Mouse (Mus musculus): ENCODE measurements at regions not wholly inside any gene's neighbourhood (a gene's known extent, or its start where the extent isn't known, plus 50 kb on each side); places are given as distances from the start of the nearest gene placed in this dataset.

GRCm38 (mm10) chr7:136796415-136796814 is 98.0 kb upstream of the Mgmt start:
- Histone ChIP-seq H3K4me1 (ENCODE audit: control insufficient read depth in 2 of 2, insufficient read depth in 2 of 2, low read length in 2 of 2) (peaks cover 0 to 3% of the 10 kb centered on the region in 2 experiments; a peak in 1 of 4 replicates), H3K4me2 (ENCODE audit: low read length) (no peak overlapping the region), H3K36me3 (ENCODE audit: control insufficient read depth, insufficient read depth, low read length) (no peaks in the 10 kb centered on the region), H3K4me3 (ENCODE audit: control insufficient read depth in 1 of 2, insufficient read depth in 1 of 2, low read depth in 1 of 2, low read length in 2 of 2) (no peak overlapping the region), H3K9me3 (ENCODE audit: control insufficient read depth, low read length) (no peaks in the 10 kb centered on the region), H3K9ac (ENCODE audit: low read length) (no peak overlapping the region), H3K27ac (replicated peaks in 1 of 2; ENCODE audit: control insufficient read depth in 1 of 2, insufficient read depth in 1 of 2, low read depth in 2 of 2, low read length in 2 of 2) (no peak overlapping the region), H3K27me3 (ENCODE audit: control insufficient read depth, insufficient read depth, low read length) (no peaks in the 10 kb centered on the region)
- ATAC-seq (ENCODE audit: insufficient number of reproducible peaks, insufficient read depth, low FRiP score, low read depth) = no peak

GRCm38 (mm10) chr7:136797780-136798435 is 96.5 kb upstream of the Mgmt start:
- H3K36me3 ChIP-seq (ENCODE audit: control insufficient read depth, insufficient read depth, low read length) = no peaks in the 10 kb centered on the region
- no peak overlapping the region for H3K4me3 ChIP-seq (ENCODE audit: control insufficient read depth in 1 of 2, insufficient read depth in 1 of 2, low read depth in 1 of 2, low read length in 2 of 2)
- 59% methylated on average over 11 of the region's 11 CpGs for WGBS
- no peak overlapping the region for H3K4me2 ChIP-seq (ENCODE audit: low read length)
- H3K27ac ChIP-seq (replicated peaks in 1 of 2; ENCODE audit: control insufficient read depth in 1 of 2, insufficient read depth in 1 of 2, low read depth in 2 of 2, low read length in 2 of 2) = no peak overlapping the region
- H3K9me3 ChIP-seq (ENCODE audit: control insufficient read depth, low read length) = no peaks in the 10 kb centered on the region
- no peaks in the 10 kb centered on the region for H3K27me3 ChIP-seq (ENCODE audit: control insufficient read depth, insufficient read depth, low read length)
- no peak overlapping the region for H3K9ac ChIP-seq (ENCODE audit: low read length)
- peaks cover 0 to 3% of the 10 kb centered on the region in 2 experiments; a peak in 1 of 4 replicates for H3K4me1 ChIP-seq (ENCODE audit: control insufficient read depth in 2 of 2, insufficient read depth in 2 of 2, low read length in 2 of 2)
- no peak for ATAC-seq (ENCODE audit: insufficient number of reproducible peaks, insufficient read depth, low FRiP score, low read depth)

GRCm38 (mm10) chr7:136798605-136799004 is 95.8 kb upstream of the Mgmt start:
- ATAC-seq (ENCODE audit: insufficient number of reproducible peaks, insufficient read depth, low FRiP score, low read depth) = no peak

GRCm38 (mm10) chr7:136807101-136807500 is 87.3 kb upstream of the Mgmt start:
- H3K36me3 ChIP-seq (ENCODE audit: control insufficient read depth, insufficient read depth, low read length) = no peaks in the 10 kb centered on the region
- no peak overlapping the region for H3K4me2 ChIP-seq (ENCODE audit: low read length)
- H3K4me1 ChIP-seq (ENCODE audit: control insufficient read depth in 2 of 2, insufficient read depth in 2 of 2, low read length in 2 of 2) = no peaks in the 10 kb centered on the region
- no peak overlapping the region for H3K4me3 ChIP-seq (ENCODE audit: control insufficient read depth in 1 of 2, insufficient read depth in 1 of 2, low read depth in 1 of 2, low read length in 2 of 2)
- no peak overlapping the region for H3K9ac ChIP-seq (ENCODE audit: low read length)
- H3K9me3 ChIP-seq (ENCODE audit: control insufficient read depth, low read length) = 0 out of 2 replicates have a peak, but pooled peaks cover 3% of the 10 kb centered on the region
- WGBS = 79% methylated on average over 6 of the region's 6 CpGs
- H3K27ac ChIP-seq (replicated peaks in 1 of 2; ENCODE audit: control insufficient read depth in 1 of 2, insufficient read depth in 1 of 2, low read depth in 2 of 2, low read length in 2 of 2) = no peak overlapping the region
- no peaks in the 10 kb centered on the region for H3K27me3 ChIP-seq (ENCODE audit: control insufficient read depth, insufficient read depth, low read length)
- no peak for ATAC-seq (ENCODE audit: insufficient number of reproducible peaks, insufficient read depth, low FRiP score, low read depth)

More at GRCm38 (mm10) chr7:136798605-136799004, 95.8 kb upstream of the Mgmt start:
- H3K27me3 ChIP-seq (ENCODE audit: control insufficient read depth, insufficient read depth, low read length) = no peaks in the 10 kb centered on the region
- H3K27ac ChIP-seq (replicated peaks in 1 of 2; ENCODE audit: control insufficient read depth in 1 of 2, insufficient read depth in 1 of 2, low read depth in 2 of 2, low read length in 2 of 2) = no peak overlapping the region
- no peak overlapping the region for H3K4me2 ChIP-seq (ENCODE audit: low read length)
- no peaks in the 10 kb centered on the region for H3K36me3 ChIP-seq (ENCODE audit: control insufficient read depth, insufficient read depth, low read length)
- H3K9me3 ChIP-seq (ENCODE audit: control insufficient read depth, low read length) = no peaks in the 10 kb centered on the region
- H3K4me1 ChIP-seq (ENCODE audit: control insufficient read depth in 2 of 2, insufficient read depth in 2 of 2, low read length in 2 of 2) = peaks cover 0 to 3% of the 10 kb centered on the region in 2 experiments; a peak in 1 of 4 replicates
- 71% methylated on average over 3 of the region's 3 CpGs for WGBS
- no peak overlapping the region for H3K9ac ChIP-seq (ENCODE audit: low read length)
- no peak overlapping the region for H3K4me3 ChIP-seq (ENCODE audit: control insufficient read depth in 1 of 2, insufficient read depth in 1 of 2, low read depth in 1 of 2, low read length in 2 of 2)

- Histone ChIP-seq H3K27ac (replicated peaks in 1 of 2; ENCODE audit: control insufficient read depth in 1 of 2, insufficient read depth in 1 of 2, low read depth in 2 of 2, low read length in 2 of 2) (no peak overlapping the region), H3K9me3 (ENCODE audit: control insufficient read depth, low read length) (0 out of 2 replicates have a peak, but pooled peaks cover 3% of the 10 kb centered on the region), H3K4me1 (ENCODE audit: control insufficient read depth in 2 of 2, insufficient read depth in 2 of 2, low read length in 2 of 2) (no peaks in the 10 kb centered on the region), H3K4me2 (ENCODE audit: low read length) (no peak overlapping the region), H3K27me3 (ENCODE audit: control insufficient read depth, insufficient read depth, low read length) (no peaks in the 10 kb centered on the region), H3K9ac (ENCODE audit: low read length) (no peak overlapping the region), H3K4me3 (ENCODE audit: control insufficient read depth in 1 of 2, insufficient read depth in 1 of 2, low read depth in 1 of 2, low read length in 2 of 2) (no peak overlapping the region), H3K36me3 (ENCODE audit: control insufficient read depth, insufficient read depth, low read length) (no peaks in the 10 kb centered on the region)
- no peak for ATAC-seq (ENCODE audit: insufficient number of reproducible peaks, insufficient read depth, low FRiP score, low read depth)
Observed at GRCm38 (mm10) chr7:136807968-136808367, 86.4 kb upstream of the Mgmt start.

- Histone ChIP-seq H3K36me3 (ENCODE audit: control insufficient read depth, insufficient read depth, low read length) (no peaks in the 10 kb centered on the region), H3K27me3 (ENCODE audit: control insufficient read depth, insufficient read depth, low read length) (no peaks in the 10 kb centered on the region), H3K27ac (replicated peaks in 1 of 2; ENCODE audit: control insufficient read depth in 1 of 2, insufficient read depth in 1 of 2, low read depth in 2 of 2, low read length in 2 of 2) (no peak overlapping the region), H3K4me1 (ENCODE audit: control insufficient read depth in 2 of 2, insufficient read depth in 2 of 2, low read length in 2 of 2) (no peaks in the 10 kb centered on the region), H3K9ac (ENCODE audit: low read length) (no peak overlapping the region), H3K4me3 (ENCODE audit: control insufficient read depth in 1 of 2, insufficient read depth in 1 of 2, low read depth in 1 of 2, low read length in 2 of 2) (no peak overlapping the region), H3K4me2 (ENCODE audit: low read length) (no peak overlapping the region), H3K9me3 (ENCODE audit: control insufficient read depth, low read length) (0 out of 2 replicates have a peak, but pooled peaks cover 3% of the 10 kb centered on the region)
- WGBS = 63% methylated on average over 8 of the region's 8 CpGs
- ATAC-seq (ENCODE audit: insufficient number of reproducible peaks, insufficient read depth, low FRiP score, low read depth) = no peak
Observed at GRCm38 (mm10) chr7:136809576-136809975, 84.8 kb upstream of the Mgmt start.

GRCm38 (mm10) chr7:136813691-136814325 is 80.6 kb upstream of the Mgmt start:
- H3K27me3 ChIP-seq (ENCODE audit: control insufficient read depth, insufficient read depth, low read length) = no peaks in the 10 kb centered on the region
- no peak overlapping the region for H3K4me2 ChIP-seq (ENCODE audit: low read length)
- no peak overlapping the region for H3K9ac ChIP-seq (ENCODE audit: low read length)
- no peaks in the 10 kb centered on the region for H3K9me3 ChIP-seq (ENCODE audit: control insufficient read depth, low read length)
- WGBS = 75% methylated on average over 9 of the region's 9 CpGs
- no peaks in the 10 kb centered on the region for H3K4me1 ChIP-seq (ENCODE audit: control insufficient read depth in 2 of 2, insufficient read depth in 2 of 2, low read length in 2 of 2)
- no peak for ATAC-seq (ENCODE audit: insufficient number of reproducible peaks, insufficient read depth, low FRiP score, low read depth)
- no peak overlapping the region for H3K27ac ChIP-seq (replicated peaks in 1 of 2; ENCODE audit: control insufficient read depth in 1 of 2, insufficient read depth in 1 of 2, low read depth in 2 of 2, low read length in 2 of 2)
- H3K36me3 ChIP-seq (ENCODE audit: control insufficient read depth, insufficient read depth, low read length) = no peaks in the 10 kb centered on the region
- no peak overlapping the region for H3K4me3 ChIP-seq (ENCODE audit: control insufficient read depth in 1 of 2, insufficient read depth in 1 of 2, low read depth in 1 of 2, low read length in 2 of 2)

All from heart, embryonic 14.5 days (tissue).